Mouse (Mus musculus) CH12.LX (cell line): ENCODE data around the gene Wipf1. TPM values are rescaled to one million over a fixed set of nuclear protein-coding genes. Genes with fewer than 3 reads are reported as not detected.

ENCODE experiments used
- DNase-seq: peaks from one replicate; pipeline ENCODE4 v3.0.0-alpha.2; 2013; ENCODE audit errors: extremely low read depth
- H3K27ac ChIP-seq: 2 replicates; pipeline ENCODE4 v1.5.1; 2012; ENCODE audit warnings: low read depth, mild to moderate bottlenecking, control low read depth, moderate library complexity; ENCODE audit not compliant: insufficient read depth
- H3K27me3 ChIP-seq: replicated peaks from 2 replicates; pipeline ENCODE3; 2012; ENCODE audit warnings: inconsistent platforms
- H3K36me3 ChIP-seq, 2 experiments: replicated peaks in 1 of 2; 2 replicates each; pipeline versions ENCODE3 to v1.6.1; 2012; ENCODE audit warnings: inconsistent platforms in 1 of 2, low read length in 1 of 2, mild to moderate bottlenecking in 1 of 2, mixed read lengths in 1 of 2, moderate library complexity in 1 of 2; ENCODE audit not compliant: control insufficient read depth in 1 of 2, insufficient read depth in 1 of 2
- H3K4me1 ChIP-seq, 2 experiments: 2 replicates each; pipeline ENCODE4 v1.6.1; 2012; ENCODE audit warnings: inconsistent platforms in 1 of 2, moderate library complexity in 1 of 2; ENCODE audit not compliant: insufficient read depth in 2 of 2, control insufficient read depth in 1 of 2
- H3K4me2 ChIP-seq: 2 replicates; pipeline ENCODE4 v1.6.1; 2012; ENCODE audit warnings: low read depth, mild to moderate bottlenecking, control low read depth; ENCODE audit not compliant: poor library complexity, insufficient read depth, severe bottlenecking
- H3K4me3 ChIP-seq, 3 experiments: fragments of 150-350 bp in 1 of 3; sonication (generic) in 1 of 3; replicated peaks in 1 of 3; 2 replicates each; pipeline versions ENCODE3 to v1.5.1; 2011 to 2012; ENCODE audit warnings: low read depth in 2 of 3, low read length in 2 of 3, mild to moderate bottlenecking in 2 of 3, moderate library complexity in 2 of 3, control low read depth in 1 of 3, improper control_type of control experiment in 1 of 3, inconsistent platforms in 1 of 3, mixed read lengths in 1 of 3; ENCODE audit not compliant: poor library complexity in 1 of 3
- H3K79me2 ChIP-seq: replicated peaks from 2 replicates; pipeline ENCODE4 v1.6.1; 2012; ENCODE audit warnings: mild to moderate bottlenecking, moderate library complexity; ENCODE audit not compliant: control insufficient read depth, poor library complexity, insufficient read depth, severe bottlenecking; ENCODE audit errors: extremely low read depth
- H3K9ac ChIP-seq: 2 replicates; pipeline ENCODE4 v1.6.1; 2012; ENCODE audit warnings: low read depth, mild to moderate bottlenecking, control low read depth, moderate library complexity; ENCODE audit not compliant: insufficient read depth
- H3K9me3 ChIP-seq: replicated peaks from 2 replicates; pipeline ENCODE3; 2012; ENCODE audit warnings: low read length, inconsistent platforms, mixed read lengths
- BHLHE40 ChIP-seq: IDR thresholded peaks from 2 replicates; pipeline ENCODE4 v1.6.1; 2011; ENCODE audit warnings: mild to moderate bottlenecking, low read depth, low read length, improper control_type of control experiment
- CTCF ChIP-seq, 2 experiments: IDR thresholded peaks in 1 of 2; conservative IDR thresholded peaks in 1 of 2; 2 replicates each; pipeline ENCODE4 v1.5.1; 2011 to 2012; ENCODE audit warnings: low read depth in 2 of 2, low read length in 2 of 2, improper control_type of control experiment in 1 of 2, inconsistent platforms in 1 of 2, mild to moderate bottlenecking in 1 of 2, moderate library complexity in 1 of 2
- E2F4 ChIP-seq: IDR thresholded peaks from 2 replicates; pipeline ENCODE4 v1.6.1; 2011; ENCODE audit warnings: low read depth, low read length, improper control_type of control experiment; ENCODE audit not compliant: insufficient replicate concordance
- ELF1 ChIP-seq: IDR thresholded peaks from 2 replicates; pipeline ENCODE4 v1.6.1; 2014; ENCODE audit warnings: low read depth, mild to moderate bottlenecking, inconsistent platforms, low read length, improper control_type of control experiment
- EP300 ChIP-seq: IDR thresholded peaks from 2 replicates; pipeline ENCODE4 v1.6.1; 2011; ENCODE audit warnings: low read length, improper control_type of control experiment
- GABPA ChIP-seq: IDR thresholded peaks from 2 replicates; pipeline ENCODE4 v1.6.1; 2012; ENCODE audit warnings: low read depth, low read length, improper control_type of control experiment, inconsistent platforms; ENCODE audit not compliant: insufficient replicate concordance
- IRF4 ChIP-seq: IDR thresholded peaks from 2 replicates; pipeline ENCODE4 v1.6.1; 2014; ENCODE audit warnings: low read depth, mild to moderate bottlenecking, inconsistent platforms, low read length, improper control_type of control experiment
- KAT2A ChIP-seq: IDR thresholded peaks from 2 replicates; pipeline ENCODE4 v1.6.1; 2012; ENCODE audit warnings: low read length, improper control_type of control experiment, inconsistent platforms; ENCODE audit not compliant: insufficient replicate concordance
- MAFK ChIP-seq: IDR thresholded peaks from 2 replicates; pipeline ENCODE4 v1.6.1; 2011; ENCODE audit warnings: low read length, improper control_type of control experiment; ENCODE audit not compliant: insufficient replicate concordance
- MAX ChIP-seq: IDR thresholded peaks from 2 replicates; pipeline ENCODE4 v1.6.1; 2011; ENCODE audit warnings: low read length, improper control_type of control experiment
- MAZ ChIP-seq: IDR thresholded peaks from 2 replicates; pipeline ENCODE4 v1.6.1; 2012; ENCODE audit warnings: low read depth, mild to moderate bottlenecking, inconsistent platforms, low read length, improper control_type of control experiment, moderate library complexity
- MEF2A ChIP-seq: IDR thresholded peaks from 2 replicates; pipeline ENCODE4 v1.6.1; 2014; ENCODE audit warnings: low read depth, mild to moderate bottlenecking, inconsistent platforms, low read length, improper control_type of control experiment, borderline replicate concordance
- MYC ChIP-seq: IDR thresholded peaks from 2 replicates; pipeline ENCODE4 v1.6.1; 2011; ENCODE audit warnings: low read depth, mild to moderate bottlenecking, improper control_type of control experiment, low read length
- NELFE ChIP-seq: IDR thresholded peaks from 2 replicates; pipeline ENCODE4 v1.6.1; 2011; ENCODE audit warnings: low read depth, low read length, improper control_type of control experiment
- NRF1 ChIP-seq: IDR thresholded peaks from 2 replicates; pipeline ENCODE4 v1.6.1; 2014; ENCODE audit warnings: low read depth, mild to moderate bottlenecking, inconsistent platforms, low read length, improper control_type of control experiment, moderate library complexity
- PAX5 ChIP-seq: IDR thresholded peaks from 2 replicates; pipeline ENCODE4 v1.6.1; 2012; ENCODE audit warnings: low read length, inconsistent platforms, mixed read lengths
- POLR2AphosphoS2 ChIP-seq: IDR thresholded peaks from 2 replicates; pipeline ENCODE4 v1.6.1; 2011; ENCODE audit warnings: low read depth, low read length, improper control_type of control experiment
- RAD21 ChIP-seq: IDR thresholded peaks from 2 replicates; pipeline ENCODE4 v1.6.1; 2011; ENCODE audit warnings: low read depth, mild to moderate bottlenecking, low read length, improper control_type of control experiment, moderate library complexity
- SIN3A ChIP-seq: IDR thresholded peaks from 2 replicates; pipeline ENCODE4 v1.6.1; 2012; ENCODE audit warnings: low read length, improper control_type of control experiment, inconsistent platforms
- SMC3 ChIP-seq: IDR thresholded peaks from 2 replicates; pipeline ENCODE4 v1.6.1; 2011; ENCODE audit warnings: low read depth, low read length, improper control_type of control experiment
- TBP ChIP-seq: conservative IDR thresholded peaks from 2 replicates; pipeline ENCODE4 v1.6.1; 2011; ENCODE audit warnings: low read depth, low read length, improper control_type of control experiment
- TCF12 ChIP-seq: IDR thresholded peaks from 2 replicates; pipeline ENCODE4 v1.6.1; 2014; ENCODE audit warnings: low read depth, mild to moderate bottlenecking, inconsistent platforms, low read length, improper control_type of control experiment
- USF1 ChIP-seq: IDR thresholded peaks from 2 replicates; pipeline ENCODE4 v1.6.1; 2014; ENCODE audit warnings: low read depth, mild to moderate bottlenecking, inconsistent platforms, low read length, improper control_type of control experiment
- USF2 ChIP-seq: conservative IDR thresholded peaks from 2 replicates; pipeline ENCODE4 v1.6.1; 2011; ENCODE audit warnings: low read depth, low read length, improper control_type of control experiment
- ZKSCAN1 ChIP-seq: IDR thresholded peaks from 2 replicates; pipeline ENCODE4 v1.6.1; 2012; ENCODE audit warnings: low read depth, inconsistent platforms, low read length, improper control_type of control experiment, borderline replicate concordance
- ZNF384 ChIP-seq: IDR thresholded peaks from 2 replicates; pipeline ENCODE4 v1.6.1; 2012; ENCODE audit warnings: low read depth, low read length, improper control_type of control experiment, inconsistent platforms
- dilution Hi-C: fragments of 300-500 bp; cut with MboI; formaldehyde crosslinking; loops from 2 replicates; pipeline ENCODE4 v1.14.3; 2020; ENCODE audit warnings: low sequenced_read_pairs; ENCODE audit not compliant: extremely low pct_unique_long_range_greater_than_20kb, extremely low pct_ligation_motif_present
- in situ Hi-C: fragments of 300-500 bp; cut with MboI; formaldehyde crosslinking; loops from 3 replicates; pipeline ENCODE4 v1.14.3; 2019; ENCODE audit warnings: low sequenced_read_pairs, low pct_ligation_motif_present, low pct_unique_long_range_greater_than_20kb, mixed read lengths
- polyA plus RNA-seq: library from polyadenylated mRNA; unstranded; fragments of >175 nt; gene quantifications from 2 replicates; pipeline ENCODE4 v1.2.1, GENCODE M21; 2012; ENCODE audit warnings: low read depth; ENCODE audit not compliant: insufficient read length
- total RNA-seq, 2 experiments: library from RNA; depleted of rRNA; stranded (reverse); fragments of 300-350 nt in 1 of 2; fragments of >200 nt in 1 of 2; gene quantifications; 2 replicates each; pipeline ENCODE4 v1.2.3; 2012 to 2014

Gene Wipf1
- total and polyA plus RNA-seq, 3 experiments = 18.3 to 95.0 (median 21.8) TPM

DNA sequence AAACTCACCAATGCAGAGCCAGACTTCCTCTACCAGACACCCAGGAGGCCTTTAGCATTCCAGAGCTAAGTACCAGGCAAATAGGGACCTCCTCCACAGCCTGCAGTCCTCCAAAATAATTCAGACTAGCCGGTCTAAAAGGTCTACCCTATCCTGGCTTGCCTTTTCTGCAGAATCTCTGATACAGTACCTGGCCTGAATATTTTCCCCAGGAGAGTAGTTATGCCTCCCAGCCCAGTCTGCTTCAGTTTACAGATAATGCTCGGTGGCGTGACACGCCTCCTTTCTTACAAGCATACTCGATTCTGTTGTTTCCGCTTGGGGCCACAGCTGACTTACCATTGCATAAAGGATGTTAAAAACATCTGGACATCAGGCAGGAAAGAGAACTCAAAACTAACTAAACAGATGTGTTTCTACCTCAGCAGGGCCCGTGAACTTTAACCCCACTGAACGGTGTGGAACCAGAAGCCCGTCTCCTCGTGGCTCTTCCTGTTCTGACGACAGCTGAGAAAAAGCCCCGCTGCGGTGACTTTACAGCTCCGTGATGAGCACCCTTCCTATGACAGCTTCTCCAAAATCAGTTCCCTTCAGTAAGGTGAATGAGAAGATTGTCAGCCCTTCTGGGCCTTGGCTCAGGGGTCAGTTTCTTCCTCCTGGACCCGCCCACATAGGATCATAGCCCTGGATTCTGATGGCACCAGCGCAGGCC lies 33.8 kb downstream of the Wipf1 start (continued):
- TF ChIP-seq MYC (peak; percentile 51; the same call in 1 of the 2 replicates), GABPA (no peak), NELFE (no peak), SMC3 (no peak), MAFK (no peak), RAD21 (no peak), MEF2A (no peak)

DNA sequence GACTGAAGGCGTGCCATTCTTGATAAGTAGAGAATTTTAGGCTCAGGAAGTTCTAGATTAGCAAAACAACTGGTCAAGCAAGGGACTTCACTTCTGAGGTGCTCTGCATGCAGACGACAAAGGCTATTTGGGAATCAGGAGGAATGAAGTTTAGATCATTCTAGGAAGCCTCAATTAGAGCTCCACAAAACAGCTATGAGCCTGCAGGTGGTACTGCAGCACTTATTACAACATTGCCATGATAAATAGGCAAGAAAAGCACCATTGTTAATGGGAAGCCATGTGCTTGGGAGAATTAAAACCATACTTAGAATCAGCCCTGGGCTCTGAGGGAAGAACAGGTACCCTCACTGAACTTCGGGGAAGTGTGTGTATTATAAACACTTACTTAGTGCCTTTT lies 36.0 kb downstream of the Wipf1 start:
- Histone ChIP-seq H3K9ac (no peak overlapping the region), H3K27me3 (no peaks in the 10 kb centered on the region), H3K27ac (no peak overlapping the region), H3K4me2 (no peak overlapping the region), H3K36me3 (no peaks in the 10 kb centered on the region), H3K9me3 (no peaks in the 10 kb centered on the region), H3K79me2 (no peaks in the 10 kb centered on the region), H3K4me1 (peaks cover 12 to 30% of the 10 kb centered on the region in 2 experiments), H3K4me3 (no peak overlapping the region)
- TF ChIP-seq RAD21 = peak; percentile 7
- TF ChIP-seq CTCF (conservative IDR thresholded peaks at IDR 0.05 in 1 of 2, IDR thresholded peaks at IDR 0.05 in 1 of 2; ENCODE audit: low read depth in 2 of 2, low read length in 2 of 2) = peak in 1 of 2 experiments; percentile 17; a peak in 1 of 4 replicates
- no peak for TF ChIP-seq BHLHE40
- in situ Hi-C loops = no loop called here
- DNase-seq = no peak
- dilution Hi-C loops = no loop called here

DNA sequence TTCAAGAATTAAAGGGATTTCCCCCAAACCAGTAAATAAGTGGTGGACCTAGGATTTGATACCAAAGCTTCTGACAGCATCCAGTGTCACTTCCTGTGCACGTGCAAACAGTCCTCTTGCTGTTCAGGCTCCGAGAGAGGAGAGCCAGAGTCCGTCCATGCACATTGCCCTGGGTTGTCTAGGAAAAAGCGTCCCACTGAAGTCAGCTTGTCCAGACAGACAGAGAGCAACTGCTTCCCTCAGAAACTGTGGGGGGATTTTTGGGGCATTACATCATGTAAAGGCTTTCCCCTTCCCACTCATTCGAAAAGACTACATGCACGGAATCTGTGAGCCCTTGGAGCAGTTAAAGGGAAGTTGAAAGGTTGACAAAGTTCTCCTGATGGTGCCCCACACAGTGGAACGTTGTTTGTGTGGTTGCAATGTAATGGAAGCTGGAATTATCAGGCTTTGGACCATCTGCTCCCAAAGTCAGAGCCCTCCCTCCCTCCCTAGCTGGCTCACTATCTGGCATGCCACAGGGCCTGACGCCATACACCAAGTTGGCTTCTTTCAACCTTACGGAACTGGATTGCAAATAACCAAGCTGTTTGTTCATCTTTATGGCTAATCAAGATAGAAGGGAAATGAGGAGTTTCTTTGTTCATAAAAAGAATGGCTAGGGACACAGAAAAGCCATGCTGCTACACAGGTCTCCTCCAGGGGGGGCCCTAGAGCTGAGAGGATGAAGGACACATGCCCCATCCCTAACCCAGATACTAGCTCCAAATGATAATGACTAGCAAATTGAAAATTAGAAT lies 37.9 kb downstream of the Wipf1 start:
- dilution Hi-C loops (no loop called here), in situ Hi-C loops (no loop called here)
- H3K4me3 ChIP-seq = no peak overlapping the region
- H3K4me2 ChIP-seq = 0 out of 2 replicates have a peak overlapping the region, but pooled peaks have one; percentile 31
- H3K9me3 ChIP-seq = no peaks in the 10 kb centered on the region
- peaks cover 24 to 40% of the 10 kb centered on the region in 2 experiments for H3K4me1 ChIP-seq
- H3K27ac ChIP-seq = no peak overlapping the region
- H3K79me2 ChIP-seq = no peaks in the 10 kb centered on the region
- H3K9ac ChIP-seq = 0 out of 2 replicates have a peak overlapping the region, but pooled peaks have one; percentile 14
- H3K36me3 ChIP-seq = no peaks in the 10 kb centered on the region
- H3K27me3 ChIP-seq = no peaks in the 10 kb centered on the region
- peak; percentile 69 for DNase-seq
- TF ChIP-seq EP300 = no peak
- TF ChIP-seq IRF4 = peak; percentile 49; the same call in 1 of the 2 replicates
- no peak for TF ChIP-seq KAT2A
- TF ChIP-seq PAX5 = no peak
- peak; percentile 59 for TF ChIP-seq BHLHE40
- no peak for TF ChIP-seq USF2
- TF ChIP-seq GABPA = no peak
- peak; percentile 84 for TF ChIP-seq MAX
- TF ChIP-seq RAD21 = peak; percentile 78
- TF ChIP-seq SIN3A = 0 out of 2 replicates have a peak, but pooled peaks have one; percentile 42
- no peak for TF ChIP-seq TCF12
- no peak for TF ChIP-seq ZKSCAN1
- no peak; the same call in 1 of the 2 replicates for TF ChIP-seq ZNF384
- no peak for TF ChIP-seq POLR2AphosphoS2
- TF ChIP-seq MAFK = no peak
- TF ChIP-seq MYC = peak; percentile 86
- no peak for TF ChIP-seq USF1
- no peak for TF ChIP-seq NRF1
- TF ChIP-seq MEF2A = no peak
- TF ChIP-seq MAZ = 0 out of 2 replicates have a peak, but pooled peaks have one; percentile 51
- no peak for TF ChIP-seq TBP
- no peak for TF ChIP-seq ELF1
- no peak for TF ChIP-seq E2F4
